Mouse (Mus musculus): Measurements from ENCODE around the gene Alg9. TPM values are rescaled to one million over a fixed set of nuclear protein-coding genes. Genes with fewer than 3 reads are reported as not detected.

Gene Alg9
- polyA plus RNA-seq, 1 experiment, result 42.3 TPM

- no peak for DNase-seq (ENCODE audit: low read depth, low spot score)
- WGBS, result 25% methylated on average over 12 of the region's 12 CpGs
These were observed 73.0 kb downstream of the Alg9 start for GRCm38 (mm10) chr9:50847606-50848368.

- 29% methylated on average over 5 of the region's 5 CpGs for WGBS
- no peak for DNase-seq (ENCODE audit: low read depth, low spot score)
These were observed 74.0 kb downstream of the Alg9 start for GRCm38 (mm10) chr9:50848821-50849220.

GRCm38 (mm10) chr9:50849249-50849648 lies 74.4 kb downstream of the Alg9 start:
- peak; percentile 96 for DNase-seq (ENCODE audit: low read depth, low spot score)
- 3% methylated on average over 8 of the region's 8 CpGs for WGBS

GRCm38 (mm10) chr9:50849755-50850154 lies 74.9 kb downstream of the Alg9 start:
- WGBS, result 23% methylated on average over 9 of the region's 9 CpGs
- no peak for DNase-seq (ENCODE audit: low read depth, low spot score)

GRCm38 (mm10) chr9:50850271-50850670 lies 75.5 kb downstream of the Alg9 start:
- DNase-seq (ENCODE audit: low read depth, low spot score), result no peak
- 6% methylated on average over 11 of the region's 11 CpGs for WGBS

- DNase-seq (ENCODE audit: low read depth, low spot score), result no peak
- WGBS, result 16% methylated on average over 8 of the region's 8 CpGs
These were observed 75.9 kb downstream of the Alg9 start for GRCm38 (mm10) chr9:50850713-50851112.

- DNase-seq (ENCODE audit: low read depth, low spot score), result no peak
- WGBS, result 80% methylated on average over 17 of the region's 17 CpGs
These were observed 78.0 kb downstream of the Alg9 start for GRCm38 (mm10) chr9:50852634-50853349.

- no peak for DNase-seq (ENCODE audit: low read depth, low spot score)
- 44% methylated on average over 8 of the region's 8 CpGs for WGBS
These were observed 79.6 kb downstream of the Alg9 start for GRCm38 (mm10) chr9:50854376-50854775.

- DNase-seq (ENCODE audit: low read depth, low spot score), result no peak
- 96% methylated on average over 5 of the region's 5 CpGs for WGBS
These were observed 80.4 kb downstream of the Alg9 start for GRCm38 (mm10) chr9:50855133-50855766.

GRCm38 (mm10) chr9:50855780-50856179 lies 81.0 kb downstream of the Alg9 start:
- DNase-seq (ENCODE audit: low read depth, low spot score), result no peak
- 79% methylated on average over 5 of the region's 5 CpGs for WGBS

- no peak for DNase-seq (ENCODE audit: low read depth, low spot score)
- WGBS, result 2% methylated on average over 45 of the region's 45 CpGs
These were observed 81.7 kb downstream of the Alg9 start for GRCm38 (mm10) chr9:50856341-50857081.

- no peak for DNase-seq (ENCODE audit: low read depth, low spot score)
- WGBS, result under 1% methylated on average over 46 of the region's 46 CpGs
These were observed 82.3 kb downstream of the Alg9 start for GRCm38 (mm10) chr9:50857082-50857641.

GRCm38 (mm10) chr9:50858681-50859080 lies 83.9 kb downstream of the Alg9 start:
- DNase-seq (ENCODE audit: low read depth, low spot score), result no peak
- 90% methylated on average over 6 of the region's 6 CpGs for WGBS

GRCm38 (mm10) chr9:50861119-50861839 lies 86.5 kb downstream of the Alg9 start:
- WGBS, result 92% methylated on average over 18 of the region's 18 CpGs

GRCm38 (mm10) chr9:50863824-50864223 lies 89.0 kb downstream of the Alg9 start:
- 80% methylated on average over 4 of the region's 4 CpGs for WGBS
- no peak for DNase-seq (ENCODE audit: low read depth, low spot score)

More at GRCm38 (mm10) chr9:50861119-50861839, 86.5 kb downstream of the Alg9 start:
- no peak for DNase-seq (ENCODE audit: low read depth, low spot score)

GRCm38 (mm10) chr9:50864877-50865276 lies 90.1 kb downstream of the Alg9 start:
- DNase-seq (ENCODE audit: low read depth, low spot score), result no peak
- 73% methylated on average over 5 of the region's 5 CpGs for WGBS

GRCm38 (mm10) chr9:50865803-50866202 lies 91.0 kb downstream of the Alg9 start:
- no peak for DNase-seq (ENCODE audit: low read depth, low spot score)
- WGBS, result 81% methylated on average over 8 of the region's 8 CpGs

GRCm38 (mm10) chr9:50867015-50867414 lies 92.2 kb downstream of the Alg9 start:
- WGBS, result 83% methylated on average over 6 of the region's 6 CpGs
- DNase-seq (ENCODE audit: low read depth, low spot score), result no peak

GRCm38 (mm10) chr9:50868182-50868581 lies 93.4 kb downstream of the Alg9 start:
- no peak for DNase-seq (ENCODE audit: low read depth, low spot score)
- WGBS, result 80% methylated on average over 2 of the region's 2 CpGs
